In the genomic region with DNA sequence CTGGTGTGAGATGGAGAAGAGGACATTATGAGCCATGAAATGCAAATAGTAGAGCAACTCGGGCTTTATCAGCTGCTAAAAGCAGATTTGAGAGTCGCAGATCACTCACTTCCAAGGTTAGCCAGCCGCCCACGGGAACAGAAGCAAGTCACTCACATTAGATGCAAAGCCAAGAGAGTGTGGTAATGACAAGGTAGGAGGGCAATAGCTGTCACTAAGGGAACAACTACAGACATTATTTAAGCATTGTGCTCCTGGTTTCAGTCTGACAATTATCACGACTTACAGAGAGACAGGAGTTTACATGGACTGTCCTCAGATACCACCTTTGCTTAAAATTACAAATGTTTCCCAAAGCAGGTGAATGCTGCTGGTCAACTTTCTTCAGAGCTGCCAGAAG, we compare ENCODE assay signal across 19 mouse cellular contexts.
"Had no signal": no experiment of that assay in that cellular context is flagged by ENCODE, and none has a peak within 500 bp of the region (broad histone marks: within the 10 kb centered on the region; RNA-seq: fewer than 3 reads in every experiment).

No protein-coding gene starts in this region.

- H3K27ac ChIP-seq: lung, embryonic 15.5 days; macrophage; midbrain, embryonic 13.5 days; midbrain, embryonic 15.5 days; neural tube, embryonic 12.5 days had no signal

- H3K9ac ChIP-seq: liver, postnatal 0 days; lung, embryonic 15.5 days; midbrain, embryonic 13.5 days; midbrain, embryonic 15.5 days; neural tube, embryonic 12.5 days had no signal

- ATAC-seq: liver, postnatal 0 days; lung, postnatal 0 days; midbrain, embryonic 13.5 days; midbrain, embryonic 15.5 days had no signal

- DNase-seq: liver, postnatal 0 days; lung, adult 2 months; lung, postnatal 14 days; lung, postnatal 36 days; right cerebral cortex, adult 18-20 months; right cerebral cortex, postnatal 25 days; right cerebral cortex, postnatal 4 days; spleen, adult 18-20 months; thymus, adult 18-20 months; thymus, postnatal 14 days; thymus, postnatal 36 days had no signal

- H3K4me3 ChIP-seq: lung, embryonic 15.5 days; megakaryocyte, embryonic 14.5 days; midbrain, embryonic 13.5 days; midbrain, embryonic 15.5 days; neural tube, embryonic 12.5 days had no signal

- H3K4me2 ChIP-seq: lung, embryonic 15.5 days; midbrain, embryonic 11.5 days; midbrain, embryonic 13.5 days; midbrain, embryonic 15.5 days; neural tube, embryonic 12.5 days had no signal

- H3K36me3 ChIP-seq: lung, embryonic 15.5 days; midbrain, embryonic 13.5 days; midbrain, embryonic 15.5 days; neural tube, embryonic 12.5 days had no signal

- H3K27me3 ChIP-seq: lung, embryonic 15.5 days; megakaryocyte, embryonic 14.5 days; midbrain, embryonic 13.5 days; midbrain, embryonic 15.5 days; neural tube, embryonic 12.5 days had no signal

- H3K4me1 ChIP-seq: lung, embryonic 15.5 days; midbrain, embryonic 13.5 days; midbrain, embryonic 15.5 days; neural tube, embryonic 12.5 days had no signal

- H3K9me3 ChIP-seq: lung, embryonic 15.5 days; megakaryocyte, embryonic 14.5 days; midbrain, embryonic 13.5 days; midbrain, embryonic 15.5 days; neural tube, embryonic 12.5 days had no signal
